Mouse (Mus musculus) cerebellum, adult 11-12 months (tissue): ENCODE data around the gene Serpinb6e.

ENCODE experiments used
- DNase-seq: peaks from one replicate; pipeline ENCODE4 v3.0.0; 2022

Gene Serpinb6e

DNA sequence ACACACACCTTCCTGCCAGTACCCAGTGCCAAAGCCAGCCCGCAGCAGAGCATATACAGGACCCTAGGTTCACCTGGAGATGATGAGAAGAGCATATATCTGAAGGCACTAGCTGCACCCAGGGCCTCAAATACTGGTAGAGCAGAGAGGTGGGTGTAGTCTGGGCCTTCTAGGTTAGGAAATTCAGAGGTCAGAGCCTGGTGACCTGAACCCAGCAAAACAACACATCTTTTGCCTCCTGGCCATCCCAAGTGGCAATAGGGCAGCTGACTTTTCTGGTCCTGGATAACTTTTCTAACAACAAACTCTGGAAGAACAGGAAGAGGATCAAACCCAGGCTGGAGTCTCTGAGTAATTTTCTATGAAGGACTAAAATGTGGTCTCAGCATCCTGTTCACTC is at the start of gene Serpinb6e:
TSS of gene Serpinb6e (minus strand) at position 101 of the 400 bp plus-strand sequence.
- DNase-seq = no peak

DNA sequence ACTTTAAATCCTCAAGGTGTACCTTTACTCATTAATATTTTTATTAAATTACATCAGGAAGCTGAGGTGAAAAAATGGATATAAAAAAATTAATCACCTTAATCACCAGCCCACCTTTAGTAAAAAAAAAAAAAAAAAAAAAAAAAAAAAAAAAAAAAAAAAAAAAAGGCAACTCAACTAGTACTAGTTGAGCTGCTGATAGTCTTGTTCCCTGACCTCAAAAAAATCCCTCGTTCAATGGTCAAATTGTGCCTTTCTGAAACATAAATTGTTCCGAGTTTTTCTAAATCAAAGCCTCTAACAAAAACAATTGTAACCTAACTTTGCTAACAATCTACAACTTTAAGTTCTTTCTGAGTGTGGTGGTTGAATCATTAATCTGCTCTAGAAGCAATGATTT is 12.5 kb downstream of the Serpinb6e start:
- no peak for DNase-seq

DNA sequence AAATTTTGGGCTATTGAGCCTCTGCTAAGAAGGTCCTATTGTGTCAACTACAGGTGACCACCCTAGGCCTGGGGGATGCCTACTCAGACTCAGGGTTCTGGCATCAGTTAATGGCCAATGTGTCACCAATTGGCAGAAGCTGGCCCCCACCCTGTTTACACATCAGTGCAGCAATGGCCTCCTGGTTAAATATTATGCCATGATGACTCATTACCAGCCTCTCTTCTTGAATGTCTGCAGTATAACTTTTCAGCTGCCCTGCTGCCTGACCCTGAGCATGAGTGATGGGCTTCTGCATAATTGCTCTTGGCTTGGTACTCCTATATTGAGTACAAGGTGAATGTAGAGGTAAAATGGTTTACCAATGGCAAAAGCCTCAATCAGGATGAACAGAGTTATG is 19.8 kb downstream of the Serpinb6e start:
- no peak for DNase-seq

DNA sequence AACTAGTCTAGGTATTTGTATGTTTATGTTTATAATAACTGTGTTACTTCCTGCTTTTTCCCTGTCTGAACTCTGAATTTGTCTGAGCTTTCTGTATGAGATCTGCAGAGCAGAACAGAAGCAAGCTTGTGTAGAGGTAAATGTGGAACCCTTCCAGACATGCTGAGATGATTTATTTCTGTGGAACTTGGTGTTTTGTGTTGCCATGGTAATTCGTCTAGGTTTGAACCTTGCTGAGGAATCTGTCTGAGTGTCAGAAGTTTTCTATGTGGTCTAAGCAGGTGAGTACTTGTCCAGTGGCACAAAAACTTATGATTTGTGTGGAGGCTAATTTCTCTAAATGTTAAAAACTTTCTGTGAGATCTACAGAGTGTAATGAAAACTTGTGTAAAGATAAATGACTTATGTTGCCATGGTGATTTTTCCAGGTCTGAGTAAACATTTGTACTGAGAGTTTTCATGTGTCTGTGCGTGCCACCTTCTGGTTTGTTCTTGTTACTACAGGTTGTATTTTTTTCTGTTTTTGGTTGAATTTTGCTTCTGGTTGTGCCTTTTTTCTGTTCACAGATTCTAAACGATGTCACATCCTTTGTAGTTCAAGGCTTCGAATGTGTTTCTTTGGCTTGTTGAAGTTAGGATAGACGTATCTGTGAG is 21.6 kb downstream of the Serpinb6e start:
- DNase-seq = no peak
